Mouse (Mus musculus): ENCODE measurements around the gene Chchd6. TPM values are rescaled to one million over a fixed set of nuclear protein-coding genes. Genes with fewer than 3 reads are reported as not detected.
A peak's percentile ranks its signal among the peaks of the same experiment; 100 is the strongest.

Chchd6 gene
- polyA plus RNA-seq, 1 experiment from 2014 or later: 126 TPM

DNA sequence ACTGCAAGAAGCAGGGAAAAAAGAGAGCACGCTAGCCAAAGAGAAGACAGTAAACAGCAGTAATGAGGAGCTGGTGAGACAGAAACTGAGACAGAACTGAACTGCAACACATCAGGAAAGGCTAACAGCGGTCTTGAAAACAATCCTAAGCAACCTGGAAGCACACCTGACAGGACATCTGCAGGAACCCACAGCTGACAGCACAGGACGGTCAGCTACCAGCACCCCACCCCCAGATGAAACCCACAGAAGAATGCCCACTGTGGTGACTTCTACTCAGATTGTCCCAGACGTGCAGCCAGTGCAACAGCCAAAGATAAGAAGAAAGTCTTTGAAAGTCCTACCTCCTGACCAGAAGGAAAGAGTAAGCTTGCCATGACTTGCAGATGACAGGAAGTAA is 103.1 kb downstream of the Chchd6 start:
- Histone ChIP-seq H3K9ac (replicated peaks) (no peak overlapping the region), H3K4me3 (replicated peaks) (no peak overlapping the region), H3K4me1 (replicated peaks) (no peaks in the 10 kb centered on the region), H3K27me3 (no peaks in the 10 kb centered on the region), H3K4me2 (replicated peaks) (no peak overlapping the region), H3K9me3 (no peaks in the 10 kb centered on the region), H3K36me3 (no peaks in the 10 kb centered on the region), H3K27ac (no peak overlapping the region)
- 91% methylated on average over 4 of the region's 4 CpGs for WGBS
- no peak for ATAC-seq

GRCm38 (mm10) chr6:89490369-89490768 is 105.1 kb downstream of the Chchd6 start:
- H3K4me1 ChIP-seq (replicated peaks): no peaks in the 10 kb centered on the region

GRCm38 (mm10) chr6:89489533-89489932 is 105.9 kb downstream of the Chchd6 start:
- ATAC-seq: no peak
- H3K4me2 ChIP-seq (replicated peaks): no peak overlapping the region
- no peaks in the 10 kb centered on the region for H3K4me1 ChIP-seq (replicated peaks)
- no peak overlapping the region for H3K9ac ChIP-seq (replicated peaks)
- H3K27ac ChIP-seq: no peak overlapping the region
- H3K36me3 ChIP-seq: no peaks in the 10 kb centered on the region
- H3K4me3 ChIP-seq (replicated peaks): no peak overlapping the region
- 89% methylated on average over 1 of the region's 1 CpGs for WGBS
- H3K9me3 ChIP-seq: no peaks in the 10 kb centered on the region
- H3K27me3 ChIP-seq: no peaks in the 10 kb centered on the region

More at GRCm38 (mm10) chr6:89490369-89490768, 105.1 kb downstream of the Chchd6 start:
- Histone ChIP-seq H3K4me2 (replicated peaks) (no peak overlapping the region), H3K9me3 (no peaks in the 10 kb centered on the region), H3K27me3 (no peaks in the 10 kb centered on the region), H3K36me3 (no peaks in the 10 kb centered on the region), H3K9ac (replicated peaks) (no peak overlapping the region), H3K27ac (no peak overlapping the region), H3K4me3 (replicated peaks) (no peak overlapping the region)
- WGBS: 89% methylated on average over 3 of the region's 3 CpGs
- no peak for ATAC-seq

DNA sequence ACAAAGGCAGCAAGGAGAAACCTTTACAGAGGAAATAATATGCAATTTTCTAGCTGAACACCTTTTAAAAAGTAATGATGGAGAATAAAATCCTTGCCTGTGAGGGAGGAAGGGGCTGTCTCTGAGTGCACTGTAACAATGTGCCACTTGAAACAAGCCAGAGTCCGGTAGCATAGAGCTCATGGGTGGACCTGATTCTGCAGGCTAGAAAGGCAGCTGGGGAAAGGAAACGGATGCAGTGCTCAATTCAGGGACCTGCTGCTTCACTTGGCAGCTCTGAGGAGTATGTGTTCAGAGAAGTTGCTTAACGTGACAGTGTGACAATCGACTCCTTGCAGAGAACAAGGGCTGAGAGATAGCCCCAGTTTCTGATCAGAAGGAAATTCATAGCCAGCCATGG is 109.4 kb downstream of the Chchd6 start:
- ATAC-seq: no peak
- 60% methylated on average over 4 of the region's 4 CpGs for WGBS
- no peak overlapping the region for H3K4me2 ChIP-seq (replicated peaks)

GRCm38 (mm10) chr6:89481192-89481591 is 114.3 kb downstream of the Chchd6 start:
- Histone ChIP-seq H3K4me3 (replicated peaks) (no peak overlapping the region), H3K27me3 (no peaks in the 10 kb centered on the region), H3K9me3 (no peaks in the 10 kb centered on the region), H3K9ac (replicated peaks) (no peak overlapping the region), H3K4me1 (replicated peaks) (no peaks in the 10 kb centered on the region), H3K4me2 (replicated peaks) (no peak overlapping the region), H3K27ac (no peak overlapping the region), H3K36me3 (no peaks in the 10 kb centered on the region)
- ATAC-seq: no peak
- 86% methylated on average over 4 of the region's 4 CpGs for WGBS

More for the DNA sequence above, 109.4 kb downstream of the Chchd6 start:
- no peak overlapping the region for H3K9ac ChIP-seq (replicated peaks)
- no peaks in the 10 kb centered on the region for H3K9me3 ChIP-seq
- no peaks in the 10 kb centered on the region for H3K36me3 ChIP-seq
- H3K27ac ChIP-seq: no peak overlapping the region
- no peaks in the 10 kb centered on the region for H3K4me1 ChIP-seq (replicated peaks)
- H3K27me3 ChIP-seq: no peaks in the 10 kb centered on the region
- no peak overlapping the region for H3K4me3 ChIP-seq (replicated peaks)

- H3K27ac ChIP-seq: no peak overlapping the region
- no peak overlapping the region for H3K9ac ChIP-seq (replicated peaks)
- no peaks in the 10 kb centered on the region for H3K27me3 ChIP-seq
- H3K4me1 ChIP-seq (replicated peaks): peaks cover 20% of the 10 kb centered on the region
- ATAC-seq: no peak
- no peaks in the 10 kb centered on the region for H3K9me3 ChIP-seq
- H3K36me3 ChIP-seq: no peaks in the 10 kb centered on the region
- H3K4me3 ChIP-seq (replicated peaks): no peak overlapping the region
- no peak overlapping the region for H3K4me2 ChIP-seq (replicated peaks)
These were observed 127.5 kb downstream of the Chchd6 start for GRCm38 (mm10) chr6:89467908-89468307.

- Histone ChIP-seq H3K9me3 (no peaks in the 10 kb centered on the region), H3K4me3 (replicated peaks) (no peak overlapping the region), H3K27me3 (no peaks in the 10 kb centered on the region), H3K9ac (replicated peaks) (no peak overlapping the region; the same call in 1 of the 2 replicates), H3K36me3 (no peaks in the 10 kb centered on the region), H3K4me1 (replicated peaks) (peaks cover 20% of the 10 kb centered on the region), H3K27ac (no peak overlapping the region), H3K4me2 (replicated peaks) (no peak overlapping the region)
- 66% methylated on average over 9 of the region's 9 CpGs for WGBS
- peak; percentile 45; the same call in 1 of the 2 replicates for ATAC-seq
These were observed 128.2 kb downstream of the Chchd6 start for GRCm38 (mm10) chr6:89467290-89467689.

GRCm38 (mm10) chr6:89466875-89467274 is 128.6 kb downstream of the Chchd6 start:
- ATAC-seq: no peak
- Histone ChIP-seq H3K27ac (no peak overlapping the region), H3K9ac (replicated peaks) (no peak overlapping the region), H3K4me3 (replicated peaks) (no peak overlapping the region), H3K36me3 (no peaks in the 10 kb centered on the region), H3K4me1 (replicated peaks) (peaks cover 20% of the 10 kb centered on the region), H3K9me3 (no peaks in the 10 kb centered on the region), H3K4me2 (replicated peaks) (no peak overlapping the region), H3K27me3 (no peaks in the 10 kb centered on the region)
- 75% methylated on average over 3 of the region's 3 CpGs for WGBS

- H3K4me1 ChIP-seq (replicated peaks): peaks cover 20% of the 10 kb centered on the region
- no peak overlapping the region for H3K9ac ChIP-seq (replicated peaks)
- no peak overlapping the region for H3K4me2 ChIP-seq (replicated peaks)
- H3K27ac ChIP-seq: 0 out of 2 replicates have a peak overlapping the region, but pooled peaks have one; percentile 15
- no peak overlapping the region for H3K4me3 ChIP-seq (replicated peaks)
- no peaks in the 10 kb centered on the region for H3K9me3 ChIP-seq
- 80% methylated on average over 12 of the region's 12 CpGs for WGBS
- H3K36me3 ChIP-seq: no peaks in the 10 kb centered on the region
- no peaks in the 10 kb centered on the region for H3K27me3 ChIP-seq
- no peak for ATAC-seq
These were observed 129.3 kb downstream of the Chchd6 start for GRCm38 (mm10) chr6:89466053-89466708.

GRCm38 (mm10) chr6:89462223-89462760 is 133.2 kb downstream of the Chchd6 start:
- Histone ChIP-seq H3K4me3 (replicated peaks) (no peak overlapping the region), H3K4me1 (replicated peaks) (peaks cover 14% of the 10 kb centered on the region), H3K36me3 (no peaks in the 10 kb centered on the region), H3K9ac (replicated peaks) (no peak overlapping the region), H3K27me3 (no peaks in the 10 kb centered on the region), H3K4me2 (replicated peaks) (no peak overlapping the region), H3K27ac (no peak overlapping the region), H3K9me3 (no peaks in the 10 kb centered on the region)
- ATAC-seq: no peak
- 97% methylated on average over 2 of the region's 2 CpGs for WGBS

- no peak overlapping the region for H3K9ac ChIP-seq (replicated peaks)
- H3K36me3 ChIP-seq: no peaks in the 10 kb centered on the region
- H3K9me3 ChIP-seq: no peaks in the 10 kb centered on the region
- H3K27ac ChIP-seq: no peak overlapping the region
- no peak for ATAC-seq
- H3K4me2 ChIP-seq (replicated peaks): no peak overlapping the region
- WGBS: 89% methylated on average over 9 of the region's 9 CpGs
- no peak overlapping the region for H3K4me3 ChIP-seq (replicated peaks)
- H3K4me1 ChIP-seq (replicated peaks): peaks cover 12% of the 10 kb centered on the region
- H3K27me3 ChIP-seq: no peaks in the 10 kb centered on the region
These were observed 133.9 kb downstream of the Chchd6 start for GRCm38 (mm10) chr6:89461250-89462222.

DNA sequence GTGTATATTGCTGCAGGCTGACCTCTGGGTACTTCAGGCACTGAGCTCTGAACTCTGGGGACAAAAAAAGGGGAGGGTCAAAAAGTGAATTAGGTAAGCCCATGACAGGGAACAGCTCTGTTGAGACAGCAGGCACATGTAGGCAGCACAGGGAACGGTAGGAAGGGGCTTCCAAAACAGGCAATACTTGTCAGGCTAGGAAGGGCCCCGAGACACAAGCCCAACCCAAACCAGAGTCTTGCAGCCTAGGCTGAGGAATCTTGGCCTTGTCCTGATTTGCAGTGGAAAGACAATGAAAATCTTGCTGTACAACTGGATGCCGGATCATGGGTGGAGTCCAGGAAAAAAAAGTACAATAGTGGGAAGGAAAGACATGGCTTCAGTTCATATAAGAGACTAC is 135.8 kb downstream of the Chchd6 start:
- 78% methylated on average over 3 of the region's 3 CpGs for WGBS
- no peak overlapping the region for H3K27ac ChIP-seq
- no peaks in the 10 kb centered on the region for H3K36me3 ChIP-seq

More for the DNA sequence above, 135.8 kb downstream of the Chchd6 start:
- Histone ChIP-seq H3K4me1 (replicated peaks) (peaks cover 9% of the 10 kb centered on the region), H3K9ac (replicated peaks) (no peak overlapping the region), H3K9me3 (no peaks in the 10 kb centered on the region), H3K4me3 (replicated peaks) (no peak overlapping the region), H3K27me3 (no peaks in the 10 kb centered on the region), H3K4me2 (replicated peaks) (no peak overlapping the region)
- no peak for ATAC-seq
